Mouse (Mus musculus) ES-E14 (cell line): ENCODE measurements around the gene Hectd3.

Experiments used
- HCFC1 ChIP-seq: IDR thresholded peaks from 2 replicates; pipeline ENCODE4 v1.6.1; 2012; ENCODE audit warnings: low read length, inconsistent platforms, borderline replicate concordance; ENCODE audit not compliant: insufficient read depth
- MAFK ChIP-seq: IDR thresholded peaks from 2 replicates; pipeline ENCODE4 v1.6.1; 2014; ENCODE audit warnings: mild to moderate bottlenecking, low read depth, low read length, inconsistent platforms; ENCODE audit not compliant: insufficient read depth
- ZC3H11A ChIP-seq: IDR thresholded peaks from 2 replicates; pipeline ENCODE4 v1.6.1; 2012; ENCODE audit warnings: low read depth, mild to moderate bottlenecking, inconsistent platforms, low read length, borderline replicate concordance

DNA sequence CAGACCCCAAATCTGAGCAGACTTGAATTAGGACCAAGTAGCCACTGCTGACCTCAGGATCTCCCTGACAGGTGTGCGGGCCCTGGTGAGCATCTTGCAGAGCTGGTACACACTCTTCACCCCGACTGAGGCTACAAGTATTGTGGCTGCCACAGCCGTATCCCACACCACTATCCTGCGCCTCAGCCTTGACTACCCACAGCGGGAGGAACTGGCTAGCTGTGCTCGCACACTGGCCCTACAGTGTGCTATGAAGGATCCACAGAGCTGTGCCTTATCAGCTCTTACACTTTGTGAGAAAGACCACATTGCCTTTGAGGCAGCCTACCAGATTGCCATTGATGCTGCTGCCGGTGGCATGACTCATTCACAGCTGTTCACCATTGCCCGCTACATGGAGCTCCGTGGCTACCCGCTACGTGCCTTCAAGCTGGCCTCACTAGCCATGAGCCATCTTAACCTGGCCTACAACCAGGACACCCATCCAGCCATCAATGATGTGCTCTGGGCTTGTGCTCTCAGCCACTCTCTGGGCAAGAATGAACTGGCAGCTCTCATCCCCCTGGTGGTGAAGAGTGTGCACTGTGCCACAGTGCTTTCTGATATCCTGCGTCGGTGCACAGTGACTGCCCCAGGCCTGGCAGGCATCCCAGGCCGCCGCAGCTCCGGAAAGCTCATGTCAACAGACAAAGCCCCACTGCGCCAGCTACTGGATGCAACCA is 8.6 kb upstream of the Hectd3 start:
- TF ChIP-seq HCFC1 (no peak), ZC3H11A (peak; percentile 64; the same call in 1 of the 2 replicates), MAFK (no peak)
